Mouse (Mus musculus): Measurements from ENCODE around the gene Cage1. TPM values are rescaled to one million over a fixed set of nuclear protein-coding genes. Genes with fewer than 3 reads are reported as not detected.
A peak's percentile ranks its signal among the peaks of the same experiment; 100 is the strongest.

The Cage1 gene
- total and polyA plus RNA-seq, 3 experiments: 0.33 to 7.2 (median 2.9) TPM

DNA sequence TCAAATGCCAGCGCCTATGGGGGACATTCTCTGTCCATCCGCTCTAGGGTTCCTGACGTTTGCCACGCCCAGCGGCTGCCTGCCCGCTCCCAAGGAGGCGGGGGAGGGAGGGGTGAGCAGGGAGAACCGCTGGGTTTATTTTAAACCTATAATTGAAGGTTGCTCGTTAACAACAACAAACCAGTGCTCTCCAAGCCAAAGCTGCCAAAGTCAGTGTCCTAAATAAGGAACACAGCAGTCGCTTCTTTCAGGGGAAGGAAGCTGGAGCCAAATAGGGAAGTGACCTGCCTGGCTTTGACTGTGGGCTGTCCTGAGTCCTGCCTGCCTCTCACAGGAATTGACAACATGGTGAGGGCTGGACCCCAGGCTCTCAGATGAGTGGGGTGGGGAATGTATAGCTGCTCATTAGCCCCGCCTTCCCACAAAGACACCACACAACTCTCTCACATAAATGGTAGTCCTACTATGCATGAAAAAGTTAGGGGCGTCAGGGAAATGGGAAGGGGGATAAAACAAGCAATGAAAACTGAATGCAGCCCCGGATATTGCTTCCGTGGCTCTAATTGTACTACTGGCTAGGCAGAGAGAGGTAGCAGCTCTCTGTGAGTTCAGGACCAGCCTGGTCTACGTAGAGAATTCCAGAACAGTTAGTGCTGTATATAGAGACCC, 77.5 kb downstream of the Cage1 start:
- peak; percentile 34 for DNase-seq (ENCODE audit: low spot score)
- H3K27me3 ChIP-seq (ENCODE audit: insufficient read depth, low read length): no peaks in the 10 kb centered on the region
- no peak for ATAC-seq (ENCODE audit: extremely low read depth, insufficient number of reproducible peaks, low FRiP score, poor library complexity, severe bottlenecking)
- TF ChIP-seq TAL1 (conservative IDR thresholded peaks at IDR 0.05; ENCODE audit: low read depth, low read length): no peak
- no peak for TF ChIP-seq CTCF (IDR thresholded peaks at IDR 0.05; ENCODE audit: low read depth, low read length)
- peaks cover 2% of the 10 kb centered on the region for H3K36me3 ChIP-seq (replicated peaks)
- H3K4me3 ChIP-seq (ENCODE audit: low read depth, low read length): peak overlapping the region; percentile 36; the same call in 1 of the 2 replicates
- H3K9me3 ChIP-seq (replicated peaks): peaks cover 13% of the 10 kb centered on the region
- H3K4me1 ChIP-seq (ENCODE audit: insufficient read depth, low read depth, low read length): peaks cover 52% of the 10 kb centered on the region

DNA sequence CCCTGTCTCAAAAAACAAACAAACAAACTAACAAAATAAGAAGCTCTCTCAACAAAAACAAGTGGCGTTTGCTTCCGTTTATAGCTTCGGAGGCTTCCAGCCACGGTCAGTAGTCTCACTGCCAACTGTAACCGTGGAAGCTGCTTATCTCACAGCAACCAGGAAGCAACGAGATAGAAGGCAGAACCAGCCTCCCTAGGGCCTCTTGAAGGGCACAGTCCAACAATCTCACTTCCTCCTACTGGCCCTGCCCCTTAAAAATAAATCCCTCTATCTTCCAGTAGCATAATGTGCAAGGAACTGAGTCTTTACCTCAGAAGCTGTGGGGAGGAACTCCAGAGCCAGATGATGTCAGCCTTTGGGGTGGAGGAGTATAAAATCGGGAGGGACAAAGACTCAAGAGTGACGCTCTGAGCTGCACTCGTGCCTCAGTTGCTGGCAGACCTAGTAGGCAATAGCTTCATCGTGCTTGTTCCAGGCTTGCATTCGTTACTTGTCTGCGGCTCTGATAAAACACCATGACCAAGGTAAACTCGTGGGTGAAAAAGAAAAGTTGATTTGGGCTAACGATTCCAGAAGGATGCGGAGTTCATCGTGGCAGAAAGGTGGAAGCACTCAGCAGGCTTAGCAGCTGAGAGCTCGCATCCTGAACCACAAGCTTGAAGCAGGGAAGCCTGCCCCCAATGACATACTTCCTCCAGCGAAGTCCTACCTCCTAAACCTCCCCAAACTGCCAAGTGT, 78.2 kb downstream of the Cage1 start:
- Histone ChIP-seq H3K9me3 (replicated peaks) (peaks cover 13% of the 10 kb centered on the region), H3K4me1 (ENCODE audit: insufficient read depth, low read depth, low read length) (peaks cover 47% of the 10 kb centered on the region), H3K4me3 (ENCODE audit: low read depth, low read length) (peak overlapping the region; percentile 36; the same call in 1 of the 2 replicates), H3K27me3 (ENCODE audit: insufficient read depth, low read length) (no peaks in the 10 kb centered on the region), H3K36me3 (replicated peaks) (peaks cover 2% of the 10 kb centered on the region)
- DNase-seq (ENCODE audit: low spot score): peak; percentile 66
- peak; percentile 89 for ATAC-seq (ENCODE audit: extremely low read depth, insufficient number of reproducible peaks, low FRiP score, poor library complexity, severe bottlenecking)
- TF ChIP-seq TAL1 (conservative IDR thresholded peaks at IDR 0.05; ENCODE audit: low read depth, low read length): peak; percentile 46; the same call in 1 of the 2 replicates
- TF ChIP-seq CTCF (IDR thresholded peaks at IDR 0.05; ENCODE audit: low read depth, low read length): no peak

Other genes starting within 250 kb of the Cage1 start
- gene Ssr1, start 42.9 kb downstream of the Cage1 start, total RNA-seq (2014; fragmentation: Nextera tagmentation): 95.6 and 101 TPM in 2 replicates
- 66.2 and 78.1 TPM in 2 replicates for gene Ssr1, start 42.9 kb downstream of the Cage1 start, total RNA-seq (2017)
- gene Ssr1, start 42.9 kb downstream of the Cage1 start, polyA plus RNA-seq (2012): 59.2 and 72.3 TPM in 2 replicates
- 66.3 and 94.8 TPM in 2 replicates for gene Riok1, start 74 bp downstream of the Cage1 start, total RNA-seq (2014; fragmentation: Nextera tagmentation)
- 77.7 and 81.4 TPM in 2 replicates for gene Riok1, start 74 bp downstream of the Cage1 start, total RNA-seq (2017)
- gene Riok1, start 74 bp downstream of the Cage1 start, polyA plus RNA-seq (2012): 30.8 and 33.3 TPM in 2 replicates
- gene Dsp, start 114.2 kb upstream of the Cage1 start, total RNA-seq (2014; fragmentation: Nextera tagmentation): not detected in 2 replicates
- gene Dsp, start 114.2 kb upstream of the Cage1 start, total RNA-seq (2017): 0.05 and 0.06 TPM in 2 replicates
- 0.01 TPM in 1 of 2 replicates, not detected in the other for gene Dsp, start 114.2 kb upstream of the Cage1 start, polyA plus RNA-seq (2012)
- 82.2 and 93.3 TPM in 2 replicates for gene Snrnp48, start 167.9 kb upstream of the Cage1 start, total RNA-seq (2014; fragmentation: Nextera tagmentation)
- 85.6 and 114 TPM in 2 replicates for gene Snrnp48, start 167.9 kb upstream of the Cage1 start, total RNA-seq (2017)
- gene Snrnp48, start 167.9 kb upstream of the Cage1 start, polyA plus RNA-seq (2012): 58.5 and 64.1 TPM in 2 replicates